Mouse (Mus musculus) small intestine, adult 2 months (tissue): ENCODE results near the gene Rdh19. TPM values are rescaled to one million over a fixed set of nuclear protein-coding genes. Genes with fewer than 3 reads are reported as not detected.
"Not testable (repeated sequence)": the region's sequence is repeated elsewhere in the genome, so short reads cannot be mapped to it uniquely, and the experiment has no call there.

ENCODE experiments used
- H3K27ac ChIP-seq: fragments of 200-500 bp; 2 replicates; pipeline ENCODE4 v1.5.1; 2012; ENCODE audit warnings: low read depth, low read length, control low read depth, inconsistent platforms; ENCODE audit not compliant: insufficient read depth
- H3K27me3 ChIP-seq: fragments of 200-500 bp; 2 replicates; pipeline ENCODE4 v1.6.1; 2012; ENCODE audit warnings: mild to moderate bottlenecking, moderate library complexity, low read length, inconsistent platforms; ENCODE audit not compliant: control insufficient read depth, insufficient read depth
- H3K36me3 ChIP-seq: fragments of 200-500 bp; 2 replicates; pipeline ENCODE4 v1.6.1; 2012; ENCODE audit warnings: mild to moderate bottlenecking, low read length, control low read depth, inconsistent platforms; ENCODE audit not compliant: control insufficient read depth, insufficient read depth
- H3K4me1 ChIP-seq: fragments of 200-500 bp; 2 replicates; pipeline ENCODE4 v1.6.1; 2012; ENCODE audit warnings: low read length, inconsistent platforms, mixed read lengths; ENCODE audit not compliant: control insufficient read depth, insufficient read depth, insufficient read length
- H3K4me3 ChIP-seq: fragments of 200-500 bp; 2 replicates; pipeline ENCODE4 v1.5.1; 2012; ENCODE audit warnings: low read depth, mild to moderate bottlenecking, control low read depth, inconsistent platforms, low read length, moderate library complexity
- CTCF ChIP-seq: fragments of 200-500 bp; IDR thresholded peaks from 2 replicates; pipeline ENCODE4 v1.5.1; 2012; ENCODE audit warnings: low read depth, mild to moderate bottlenecking, control low read depth, inconsistent platforms, low read length, moderate library complexity, mixed read lengths; ENCODE audit not compliant: insufficient replicate concordance, insufficient read length; ENCODE audit errors: extremely low read depth
- POLR2A ChIP-seq: fragments of 200-500 bp; IDR thresholded peaks from 2 replicates; pipeline ENCODE4 v1.6.1; 2012; ENCODE audit warnings: low read depth, mild to moderate bottlenecking, control low read depth, inconsistent platforms, low read length, moderate library complexity
- WGBS: fragments of 180-500 bp; shearing (Covaris S2); methylation state at CpG from one replicate; pipeline ENCODE4 v1.1.7; 2018; 5-methylcytosine and 5-hydroxymethylcytosine counted together
- polyA plus RNA-seq: library from polyadenylated mRNA; depleted of rRNA; stranded (reverse); fragments of >200 nt; gene quantifications from 2 replicates; pipeline ENCODE4 v1.2.3, GENCODE M21; 2012

The Rdh19 gene
- polyA plus RNA-seq, 1 experiment: not detected

DNA sequence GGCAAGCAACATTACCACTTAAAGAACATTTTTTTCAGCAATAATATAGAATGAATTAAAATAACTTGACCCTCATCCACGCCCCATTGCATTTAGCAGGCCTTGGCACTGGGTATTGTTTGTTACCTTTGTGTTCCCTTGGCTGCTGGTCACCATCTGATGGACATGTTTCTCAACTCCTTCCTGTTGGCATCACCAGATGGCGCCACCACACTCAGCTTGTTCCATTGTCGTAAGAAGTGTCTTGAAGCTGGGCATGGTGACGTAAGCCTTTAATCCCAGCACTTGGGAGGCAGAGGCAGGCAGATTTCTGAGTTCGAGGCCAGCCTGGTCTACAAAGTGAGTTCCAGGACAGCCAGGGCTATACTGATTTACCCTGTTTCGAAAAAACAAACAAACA is 24.3 kb upstream of the Rdh19 start:
- TF ChIP-seq CTCF: peak; percentile 55; the same call in 1 of the 2 replicates
- no peak for TF ChIP-seq POLR2A
- Histone ChIP-seq H3K4me1 (no peaks in the 10 kb centered on the region), H3K4me3 (no peak overlapping the region), H3K36me3 (no peaks in the 10 kb centered on the region), H3K27ac (no peak overlapping the region), H3K27me3 (no peaks in the 10 kb centered on the region)
- 77% methylated on average over 6 of the region's 6 CpGs for WGBS

DNA sequence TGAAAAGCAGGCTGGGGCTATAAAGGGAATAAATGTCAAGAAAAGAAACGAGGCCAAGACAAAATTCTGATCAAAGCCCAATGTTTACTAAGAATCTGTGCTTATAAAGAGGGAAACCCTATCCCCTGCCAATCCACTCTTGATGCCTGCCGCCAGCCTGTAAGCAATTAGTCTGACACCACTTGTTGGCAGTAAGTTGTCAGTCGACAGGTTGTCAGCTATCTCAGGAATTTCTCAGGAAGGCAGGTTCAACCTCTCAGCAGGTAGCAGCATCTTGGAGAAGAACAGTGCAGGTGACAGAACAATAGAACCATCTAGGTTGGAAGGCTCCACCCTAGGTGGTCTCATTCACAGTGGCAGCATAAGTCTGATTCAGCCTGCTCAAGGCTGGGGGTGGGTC is 20.6 kb upstream of the Rdh19 start:
- Histone ChIP-seq H3K4me1 (no peaks in the 10 kb centered on the region), H3K4me3 (no peak overlapping the region), H3K27ac (no peak overlapping the region), H3K27me3 (no peaks in the 10 kb centered on the region), H3K36me3 (no peaks in the 10 kb centered on the region)
- 85% methylated on average over 3 of the region's 3 CpGs for WGBS
- TF ChIP-seq CTCF: no peak
- no peak for TF ChIP-seq POLR2A

DNA sequence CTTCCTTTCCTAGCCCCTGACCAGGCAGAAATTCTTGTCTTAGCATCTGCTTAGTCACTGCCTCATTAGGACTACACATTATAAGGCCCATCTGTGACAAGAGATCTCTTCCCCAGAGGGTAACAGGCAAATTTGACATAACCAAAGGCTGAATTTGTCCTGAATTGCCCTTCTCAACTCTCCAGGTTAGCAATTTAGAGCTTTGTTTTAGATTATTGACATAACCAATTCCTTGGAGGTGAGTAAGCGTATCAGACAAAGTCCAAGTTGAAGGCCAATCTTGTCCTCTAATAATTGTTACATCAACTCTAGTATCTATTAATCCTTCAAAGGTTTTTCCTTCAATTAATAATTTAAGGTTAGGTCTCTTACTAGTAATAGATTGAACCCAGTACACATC is 15.5 kb upstream of the Rdh19 start:
- not testable (repeated sequence) for H3K27me3 ChIP-seq, H3K36me3 ChIP-seq, H3K4me1 ChIP-seq, H3K27ac ChIP-seq, H3K4me3 ChIP-seq
- WGBS: 48% methylated on average over 1 of the region's 1 CpGs

DNA sequence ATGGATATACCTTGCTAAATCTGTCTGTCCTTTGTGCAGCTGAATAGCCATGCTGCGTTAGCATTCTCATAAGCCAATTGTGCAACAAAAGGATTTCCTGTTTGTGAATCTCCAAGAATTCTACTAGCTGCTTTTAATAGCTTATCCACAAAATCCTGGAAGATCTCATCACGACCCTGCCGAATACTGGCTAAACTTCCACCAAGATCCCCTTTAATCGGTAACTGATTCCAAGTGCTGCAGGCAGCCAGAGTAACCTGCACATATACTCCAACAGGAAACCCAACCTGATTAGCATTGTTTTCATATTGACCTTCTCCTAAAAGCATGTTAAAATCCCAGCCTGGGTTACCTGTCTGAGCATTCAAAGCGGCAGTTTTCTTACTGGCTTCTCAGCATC is 14.4 kb upstream of the Rdh19 start:
- 69% methylated on average over 5 of the region's 5 CpGs for WGBS

DNA sequence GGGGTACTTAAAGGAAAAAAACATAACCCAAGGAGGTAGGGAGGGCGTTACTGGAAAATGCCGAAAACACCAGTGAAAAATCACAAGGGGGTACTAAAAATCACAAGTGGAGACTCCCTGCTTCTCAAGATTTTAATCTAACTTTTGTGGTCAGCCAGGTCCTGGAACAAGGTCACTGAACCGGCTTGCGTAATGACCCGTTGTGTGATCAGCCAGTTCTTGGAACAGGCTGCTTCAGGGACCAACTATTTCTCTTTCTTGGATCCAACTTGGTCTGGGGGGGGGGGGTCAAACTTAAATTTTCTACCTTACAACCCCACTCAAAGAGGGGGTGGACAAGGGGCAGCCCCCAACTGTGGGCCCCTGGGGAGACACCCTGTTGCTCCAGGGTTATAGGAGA is 11.9 kb upstream of the Rdh19 start:
- 95% methylated on average over 5 of the region's 5 CpGs for WGBS
- H3K27me3 ChIP-seq, H3K4me1 ChIP-seq, H3K36me3 ChIP-seq, H3K27ac ChIP-seq, H3K4me3 ChIP-seq: not testable (repeated sequence)

More for the DNA sequence above, 14.4 kb upstream of the Rdh19 start:
- no peaks in the 10 kb centered on the region for H3K27me3 ChIP-seq
- no peak overlapping the region for H3K27ac ChIP-seq
- TF ChIP-seq CTCF: no peak
- no peak for TF ChIP-seq POLR2A
- no peaks in the 10 kb centered on the region for H3K36me3 ChIP-seq
- H3K4me1 ChIP-seq: no peaks in the 10 kb centered on the region
- no peak overlapping the region for H3K4me3 ChIP-seq

DNA sequence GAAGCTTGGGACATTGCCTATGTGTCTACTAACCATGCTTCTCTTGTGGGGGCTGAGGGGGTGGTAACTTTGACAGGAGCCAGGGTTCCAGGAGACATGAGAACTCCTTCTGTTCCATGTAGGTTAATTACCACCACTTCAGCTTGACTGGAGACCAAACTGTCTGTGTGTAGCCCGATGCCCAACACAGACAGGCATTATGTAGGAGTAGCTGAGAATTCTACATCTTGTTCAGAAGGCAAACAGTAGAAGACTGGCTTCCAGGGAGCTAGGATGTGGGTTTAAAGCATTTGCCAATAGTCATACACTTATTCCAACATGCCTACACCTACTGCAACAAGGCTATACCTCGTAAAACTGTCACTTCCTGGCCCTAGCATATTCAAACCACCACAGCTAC is 11.2 kb upstream of the Rdh19 start:
- Histone ChIP-seq H3K4me1 (no peaks in the 10 kb centered on the region), H3K4me3 (no peak overlapping the region), H3K27me3 (no peaks in the 10 kb centered on the region), H3K36me3 (no peaks in the 10 kb centered on the region), H3K27ac (no peak overlapping the region)
- TF ChIP-seq POLR2A (no peak), CTCF (no peak)
- WGBS: 96% methylated on average over 2 of the region's 2 CpGs

DNA sequence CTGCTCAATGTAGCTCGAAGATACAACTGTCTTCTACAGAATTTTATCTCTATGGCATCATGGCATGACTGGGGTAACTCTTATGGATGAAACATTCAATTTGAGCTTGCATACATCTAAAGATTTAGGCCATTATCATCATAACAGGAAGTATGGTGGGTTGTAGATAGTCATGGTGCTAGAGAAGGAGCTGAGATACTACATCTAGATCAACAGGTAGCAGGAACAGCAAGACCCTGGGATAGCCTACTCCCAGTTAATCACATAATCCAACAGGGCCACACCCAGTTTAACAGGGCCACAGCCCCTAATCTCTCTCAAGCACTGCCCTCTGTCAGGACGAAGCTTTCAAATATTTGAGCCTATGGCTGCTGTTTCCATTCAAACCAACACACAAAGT is 9.0 kb upstream of the Rdh19 start:
- TF ChIP-seq POLR2A: no peak
- TF ChIP-seq CTCF: no peak
- H3K36me3 ChIP-seq: no peaks in the 10 kb centered on the region
- WGBS: 79% methylated on average over 2 of the region's 2 CpGs
- no peaks in the 10 kb centered on the region for H3K27me3 ChIP-seq
- no peak overlapping the region for H3K27ac ChIP-seq
- no peaks in the 10 kb centered on the region for H3K4me1 ChIP-seq
- H3K4me3 ChIP-seq: no peak overlapping the region

DNA sequence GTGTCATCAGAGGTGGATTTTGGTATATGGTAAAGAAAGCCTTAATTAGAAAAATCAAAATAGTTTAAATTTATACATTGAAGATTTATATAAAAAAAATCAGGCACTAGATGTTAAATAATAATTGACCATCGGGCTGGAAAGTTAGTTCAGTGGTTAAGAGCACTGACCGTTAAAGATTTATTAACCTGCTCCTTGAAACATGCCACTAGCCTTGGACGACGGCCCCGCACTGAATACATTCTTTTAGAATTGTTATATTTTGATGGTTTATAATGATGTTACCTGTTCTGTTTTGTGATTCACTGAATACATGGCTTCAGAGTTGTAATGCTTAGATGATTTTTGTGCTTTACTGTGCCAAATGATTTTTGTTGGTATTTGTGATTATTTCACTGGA is 3.8 kb upstream of the Rdh19 start:
- not testable (repeated sequence) for H3K27ac ChIP-seq, H3K4me3 ChIP-seq, H3K4me1 ChIP-seq, H3K27me3 ChIP-seq, H3K36me3 ChIP-seq
- WGBS: 93% methylated on average over 5 of the region's 5 CpGs

DNA sequence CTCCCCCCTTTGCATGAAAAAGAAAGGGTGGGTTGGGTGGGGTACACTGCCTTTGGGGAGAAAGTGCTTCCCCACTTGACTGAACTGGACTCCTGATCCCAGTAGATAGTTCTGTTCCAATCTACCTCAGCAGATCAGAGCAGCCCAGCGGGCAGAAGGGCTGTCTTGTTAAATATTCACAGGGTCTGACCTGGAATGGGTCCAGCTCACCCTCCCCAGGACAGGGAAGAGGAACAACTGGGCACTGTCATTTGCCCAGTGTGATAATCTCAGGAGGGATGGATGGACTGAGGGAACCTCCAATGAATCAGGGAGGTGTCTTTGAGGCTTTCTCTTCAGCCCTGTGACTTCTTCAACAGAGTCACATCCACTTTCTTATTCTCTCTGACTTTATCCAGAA is 1.6 kb upstream of the Rdh19 start:
- TF ChIP-seq CTCF: no peak
- TF ChIP-seq POLR2A: no peak
- WGBS: 59% methylated on average over 1 of the region's 1 CpGs
- H3K27ac ChIP-seq: no peak overlapping the region
- no peaks in the 10 kb centered on the region for H3K36me3 ChIP-seq
- H3K4me3 ChIP-seq: no peak overlapping the region
- H3K27me3 ChIP-seq: no peaks in the 10 kb centered on the region
- 0 out of 2 replicates have a peak, but pooled peaks cover 2% of the 10 kb centered on the region for H3K4me1 ChIP-seq
